Mouse (Mus musculus) neural tube, embryonic 15.5 days (tissue): ENCODE measurements around the gene Phf8. TPM values are rescaled to one million over a fixed set of nuclear protein-coding genes. Genes with fewer than 3 reads are reported as not detected.

ENCODE experiments used
- ATAC-seq: fragments of 200-750 bp; cut with Nextera tagmentation; 2 replicates; pipeline ENCODE4 v1.8.0; 2017; ENCODE audit warnings: mild to moderate bottlenecking, moderate TSS enrichment, moderate library complexity; ENCODE audit not compliant: low FRiP score
- H3K27ac ChIP-seq: fragments of 300-500 bp; sonication (generic); replicated peaks from 2 replicates; pipeline ENCODE4 v1.5.1; 2015; ENCODE audit warnings: mild to moderate bottlenecking, inconsistent platforms
- H3K27me3 ChIP-seq: fragments of 300-500 bp; sonication (generic); replicated peaks from 2 replicates; pipeline ENCODE4 v1.6.1; 2015; ENCODE audit warnings: inconsistent platforms
- H3K36me3 ChIP-seq: fragments of 300-500 bp; sonication (generic); 2 replicates; pipeline ENCODE4 v1.6.1; 2015; ENCODE audit warnings: inconsistent platforms
- H3K4me1 ChIP-seq: fragments of 300-500 bp; sonication (generic); 2 replicates; pipeline ENCODE4 v1.6.1; 2015; ENCODE audit warnings: inconsistent platforms
- H3K4me2 ChIP-seq: fragments of 300-500 bp; sonication (generic); 2 replicates; pipeline ENCODE4 v1.6.1; 2015; ENCODE audit warnings: inconsistent platforms, mild to moderate bottlenecking, moderate library complexity
- H3K4me3 ChIP-seq: fragments of 300-500 bp; sonication (generic); replicated peaks from 2 replicates; pipeline ENCODE4 v1.5.1; 2015; ENCODE audit warnings: mild to moderate bottlenecking, inconsistent platforms
- H3K9ac ChIP-seq: fragments of 300-500 bp; sonication (generic); replicated peaks from 2 replicates; pipeline ENCODE4 v1.6.1; 2015; ENCODE audit warnings: mild to moderate bottlenecking, inconsistent platforms
- H3K9me3 ChIP-seq: fragments of 300-500 bp; sonication (generic); replicated peaks from 2 replicates; pipeline ENCODE4 v1.6.1; 2016; ENCODE audit warnings: inconsistent platforms
- WGBS: fragments of 180-500 bp; shearing (Covaris S2); methylation state at CpG from one replicate; pipeline ENCODE4 v1.1.7; 2015; ENCODE audit warnings: mixed read lengths; 5-methylcytosine and 5-hydroxymethylcytosine counted together
- polyA plus RNA-seq: library from polyadenylated mRNA; unstranded; fragments of >200 nt; fragmentation: Nextera tagmentation; extraction: Ambion mirVana; gene quantifications from 2 replicates; pipeline ENCODE4 v1.2.1, GENCODE M21; 2015

Gene Phf8
- polyA plus RNA-seq, 1 experiment from 2014 or later: 17.5 TPM

- no peak for ATAC-seq
- Histone ChIP-seq H3K4me1 (no peaks in the 10 kb centered on the region), H3K4me3 (no peak overlapping the region), H3K9me3 (no peaks in the 10 kb centered on the region), H3K36me3 (peaks cover 10% of the 10 kb centered on the region), H3K27me3 (no peaks in the 10 kb centered on the region), H3K4me2 (no peak overlapping the region), H3K9ac (no peak overlapping the region), H3K27ac (no peak overlapping the region)
- 100% methylated on average over 1 of the region's 1 CpGs for WGBS
Measured at GRCm38 (mm10) chrX:151575166-151575565, 54.7 kb downstream of the Phf8 start.

GRCm38 (mm10) chrX:151643386-151643785, 122.9 kb downstream of the Phf8 start:
- no peak for ATAC-seq
- Histone ChIP-seq H3K4me3 (no peak overlapping the region), H3K27me3 (peaks cover 3% of the 10 kb centered on the region; the same call in 1 of the 2 replicates), H3K9ac (no peak overlapping the region), H3K27ac (no peak overlapping the region), H3K4me2 (no peak overlapping the region), H3K4me1 (no peaks in the 10 kb centered on the region), H3K36me3 (no peaks in the 10 kb centered on the region), H3K9me3 (no peaks in the 10 kb centered on the region)
- 65% methylated on average over 2 of the region's 2 CpGs for WGBS

- Histone ChIP-seq H3K9ac (no peak overlapping the region), H3K4me2 (no peak overlapping the region), H3K27ac (no peak overlapping the region), H3K27me3 (no peaks in the 10 kb centered on the region), H3K36me3 (no peaks in the 10 kb centered on the region), H3K4me1 (no peaks in the 10 kb centered on the region), H3K9me3 (no peaks in the 10 kb centered on the region), H3K4me3 (no peak overlapping the region)
- ATAC-seq: no peak
- 68% methylated on average over 2 of the region's 2 CpGs for WGBS
Measured at GRCm38 (mm10) chrX:151653744-151654143, 133.3 kb downstream of the Phf8 start.

GRCm38 (mm10) chrX:151674492-151675171, 154.2 kb downstream of the Phf8 start:
- H3K27me3 ChIP-seq: no peaks in the 10 kb centered on the region
- H3K4me1 ChIP-seq: no peaks in the 10 kb centered on the region
- H3K4me2 ChIP-seq: no peak overlapping the region
- H3K27ac ChIP-seq: no peak overlapping the region
- H3K4me3 ChIP-seq: no peak overlapping the region
- H3K36me3 ChIP-seq: no peaks in the 10 kb centered on the region
- ATAC-seq: no peak
- H3K9ac ChIP-seq: no peak overlapping the region
- H3K9me3 ChIP-seq: no peaks in the 10 kb centered on the region
- 80% methylated on average over 5 of the region's 5 CpGs for WGBS

Other genes with a start within 250 kb of the Phf8 start
- 7.0 and 7.7 TPM in 2 replicates for gene Fam120c, start 176.5 kb upstream of the Phf8 start, polyA plus RNA-seq